Mouse (Mus musculus): ENCODE results near the gene Exosc10. TPM values are rescaled to one million over a fixed set of nuclear protein-coding genes. Genes with fewer than 3 reads are reported as not detected.

The Exosc10 gene
- polyA plus RNA-seq, 1 experiment from 2014 or later: 82.1 TPM

GRCm38 (mm10) chr4:148530778-148531177 is 27.5 kb upstream of the Exosc10 start:
- no peak for ATAC-seq (ENCODE audit: insufficient number of reproducible peaks, low FRiP score, low TSS enrichment, low read depth)
- no peak overlapping the region for H3K27ac ChIP-seq
- WGBS: 89% methylated on average over 6 of the region's 6 CpGs
- no peaks in the 10 kb centered on the region for H3K27me3 ChIP-seq
- peaks cover 91% of the 10 kb centered on the region for H3K36me3 ChIP-seq
- no peaks in the 10 kb centered on the region for H3K9me3 ChIP-seq
- no peak overlapping the region for H3K4me2 ChIP-seq
- no peaks in the 10 kb centered on the region for H3K4me1 ChIP-seq
- H3K4me3 ChIP-seq: no peak overlapping the region
- no peak overlapping the region for H3K9ac ChIP-seq

GRCm38 (mm10) chr4:148531341-148531740 is 26.9 kb upstream of the Exosc10 start:
- no peak for ATAC-seq (ENCODE audit: insufficient number of reproducible peaks, low FRiP score, low TSS enrichment, low read depth)
- H3K9me3 ChIP-seq: no peaks in the 10 kb centered on the region
- H3K4me2 ChIP-seq: no peak overlapping the region
- H3K27ac ChIP-seq: no peak overlapping the region
- H3K9ac ChIP-seq: no peak overlapping the region
- H3K4me1 ChIP-seq: no peaks in the 10 kb centered on the region
- WGBS: 76% methylated on average over 4 of the region's 4 CpGs
- H3K27me3 ChIP-seq: no peaks in the 10 kb centered on the region
- no peak overlapping the region for H3K4me3 ChIP-seq
- peaks cover 91% of the 10 kb centered on the region for H3K36me3 ChIP-seq

GRCm38 (mm10) chr4:148532516-148532915 is 25.7 kb upstream of the Exosc10 start:
- WGBS: 89% methylated on average over 3 of the region's 3 CpGs

GRCm38 (mm10) chr4:148533613-148534328 is 24.5 kb upstream of the Exosc10 start:
- Histone ChIP-seq H3K9ac (no peak overlapping the region), H3K36me3 (peaks cover 95% of the 10 kb centered on the region)
- WGBS: 90% methylated on average over 12 of the region's 12 CpGs

More at GRCm38 (mm10) chr4:148532516-148532915, 25.7 kb upstream of the Exosc10 start:
- Histone ChIP-seq H3K9me3 (no peaks in the 10 kb centered on the region), H3K27me3 (no peaks in the 10 kb centered on the region), H3K9ac (no peak overlapping the region), H3K4me2 (no peak overlapping the region), H3K4me1 (no peaks in the 10 kb centered on the region), H3K27ac (0 out of 2 replicates have a peak overlapping the region, but pooled peaks have one; percentile 38), H3K36me3 (peaks cover 91% of the 10 kb centered on the region), H3K4me3 (no peak overlapping the region)
- no peak for ATAC-seq (ENCODE audit: insufficient number of reproducible peaks, low FRiP score, low TSS enrichment, low read depth)

GRCm38 (mm10) chr4:148535876-148536275 is 22.4 kb upstream of the Exosc10 start:
- WGBS: 78% methylated on average over 3 of the region's 3 CpGs
- no peak for ATAC-seq (ENCODE audit: insufficient number of reproducible peaks, low FRiP score, low TSS enrichment, low read depth)
- H3K4me1 ChIP-seq: no peaks in the 10 kb centered on the region
- H3K9ac ChIP-seq: no peak overlapping the region
- H3K4me3 ChIP-seq: no peak overlapping the region
- no peak overlapping the region for H3K27ac ChIP-seq
- no peaks in the 10 kb centered on the region for H3K9me3 ChIP-seq
- H3K36me3 ChIP-seq: peaks cover 98% of the 10 kb centered on the region
- no peak overlapping the region for H3K4me2 ChIP-seq
- H3K27me3 ChIP-seq: no peaks in the 10 kb centered on the region

More at GRCm38 (mm10) chr4:148533613-148534328, 24.5 kb upstream of the Exosc10 start:
- Histone ChIP-seq H3K4me2 (no peak overlapping the region), H3K27me3 (no peaks in the 10 kb centered on the region), H3K4me3 (no peak overlapping the region), H3K9me3 (no peaks in the 10 kb centered on the region), H3K27ac (no peak overlapping the region), H3K4me1 (no peaks in the 10 kb centered on the region)
- no peak for ATAC-seq (ENCODE audit: insufficient number of reproducible peaks, low FRiP score, low TSS enrichment, low read depth)

- no peak for ATAC-seq (ENCODE audit: insufficient number of reproducible peaks, low FRiP score, low TSS enrichment, low read depth)
- Histone ChIP-seq H3K36me3 (peaks cover 91% of the 10 kb centered on the region), H3K4me3 (no peak overlapping the region), H3K27ac (no peak overlapping the region), H3K4me2 (no peak overlapping the region), H3K9me3 (no peaks in the 10 kb centered on the region), H3K27me3 (no peaks in the 10 kb centered on the region), H3K4me1 (no peaks in the 10 kb centered on the region), H3K9ac (no peak overlapping the region)
- 82% methylated on average over 4 of the region's 4 CpGs for WGBS
These were observed 9.1 kb upstream of the Exosc10 start for GRCm38 (mm10) chr4:148549106-148549505.

DNA sequence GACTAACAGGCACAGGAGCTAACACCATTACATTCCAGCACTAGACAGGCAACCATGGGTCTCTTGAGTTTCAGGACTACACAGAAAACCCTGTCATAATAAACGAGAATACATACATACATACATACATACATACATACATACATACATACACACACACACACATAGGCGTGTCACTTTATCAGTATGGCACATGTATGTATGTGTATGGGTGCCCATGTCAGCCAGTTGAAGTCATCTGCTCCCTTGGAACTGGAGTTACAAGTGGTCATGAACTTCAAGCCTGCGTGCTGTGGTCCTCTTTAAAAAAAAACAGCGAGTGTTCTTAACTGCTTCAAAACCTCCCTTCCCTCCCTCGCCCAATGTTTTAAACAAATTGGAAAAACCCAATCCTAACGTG is 463 bp upstream of the Exosc10 start:
- H3K4me1 ChIP-seq: peaks cover 5% of the 10 kb centered on the region
- peaks cover 61% of the 10 kb centered on the region for H3K36me3 ChIP-seq
- peak overlapping the region; percentile 83 for H3K4me3 ChIP-seq
- WGBS: 30% methylated on average over 6 of the region's 6 CpGs
- no peaks in the 10 kb centered on the region for H3K9me3 ChIP-seq
- H3K27me3 ChIP-seq: no peaks in the 10 kb centered on the region
- no peak for ATAC-seq (ENCODE audit: insufficient number of reproducible peaks, low FRiP score, low TSS enrichment, low read depth)
- H3K9ac ChIP-seq: peak overlapping the region; percentile 88
- H3K27ac ChIP-seq: peak overlapping the region; percentile 93
- peak overlapping the region; percentile 67 for H3K4me2 ChIP-seq

- Histone ChIP-seq H3K4me1 (peaks cover 5% of the 10 kb centered on the region), H3K27me3 (no peaks in the 10 kb centered on the region), H3K4me2 (no peak overlapping the region), H3K4me3 (no peak overlapping the region), H3K36me3 (peaks cover 76% of the 10 kb centered on the region), H3K9me3 (no peaks in the 10 kb centered on the region), H3K9ac (no peak overlapping the region), H3K27ac (no peak overlapping the region)
- WGBS: 94% methylated on average over 17 of the region's 17 CpGs
- ATAC-seq (ENCODE audit: insufficient number of reproducible peaks, low FRiP score, low TSS enrichment, low read depth): no peak
These were observed 4.4 kb downstream of the Exosc10 start for GRCm38 (mm10) chr4:148562676-148563075.

GRCm38 (mm10) chr4:148563595-148563994 is 5.4 kb downstream of the Exosc10 start:
- Histone ChIP-seq H3K27ac (no peak overlapping the region), H3K36me3 (peaks cover 85% of the 10 kb centered on the region), H3K27me3 (no peaks in the 10 kb centered on the region), H3K4me1 (peaks cover 5% of the 10 kb centered on the region), H3K4me2 (no peak overlapping the region), H3K9me3 (no peaks in the 10 kb centered on the region), H3K4me3 (no peak overlapping the region), H3K9ac (no peak overlapping the region)
- no peak for ATAC-seq (ENCODE audit: insufficient number of reproducible peaks, low FRiP score, low TSS enrichment, low read depth)
- WGBS: 94% methylated on average over 12 of the region's 12 CpGs

- Histone ChIP-seq H3K27ac (no peak overlapping the region), H3K9me3 (no peaks in the 10 kb centered on the region), H3K9ac (no peak overlapping the region), H3K4me3 (no peak overlapping the region), H3K4me2 (no peak overlapping the region), H3K4me1 (no peaks in the 10 kb centered on the region), H3K36me3 (peaks cover 97% of the 10 kb centered on the region), H3K27me3 (no peaks in the 10 kb centered on the region)
- 82% methylated on average over 10 of the region's 10 CpGs for WGBS
- ATAC-seq (ENCODE audit: insufficient number of reproducible peaks, low FRiP score, low TSS enrichment, low read depth): no peak
These were observed 11.9 kb downstream of the Exosc10 start for GRCm38 (mm10) chr4:148570138-148570537.

GRCm38 (mm10) chr4:148570693-148571295 is 12.6 kb downstream of the Exosc10 start:
- no peak overlapping the region for H3K9ac ChIP-seq
- no peaks in the 10 kb centered on the region for H3K4me1 ChIP-seq
- ATAC-seq (ENCODE audit: insufficient number of reproducible peaks, low FRiP score, low TSS enrichment, low read depth): no peak
- H3K4me3 ChIP-seq: no peak overlapping the region
- H3K9me3 ChIP-seq: no peaks in the 10 kb centered on the region
- H3K27ac ChIP-seq: no peak overlapping the region
- no peaks in the 10 kb centered on the region for H3K27me3 ChIP-seq
- H3K36me3 ChIP-seq: peaks cover 97% of the 10 kb centered on the region
- 92% methylated on average over 9 of the region's 9 CpGs for WGBS
- H3K4me2 ChIP-seq: no peak overlapping the region

GRCm38 (mm10) chr4:148573222-148573621 is 15.0 kb downstream of the Exosc10 start:
- Histone ChIP-seq H3K4me2 (no peak overlapping the region), H3K27me3 (no peaks in the 10 kb centered on the region), H3K9ac (no peak overlapping the region), H3K4me1 (no peaks in the 10 kb centered on the region), H3K36me3 (peaks cover 96% of the 10 kb centered on the region), H3K9me3 (no peaks in the 10 kb centered on the region), H3K4me3 (no peak overlapping the region), H3K27ac (no peak overlapping the region)
- no peak for ATAC-seq (ENCODE audit: insufficient number of reproducible peaks, low FRiP score, low TSS enrichment, low read depth)
- 85% methylated on average over 7 of the region's 7 CpGs for WGBS

All from limb, embryonic 15.5 days (tissue).